Mouse (Mus musculus) hindbrain, embryonic 12.5 days (tissue): ENCODE results near the gene Cxcl1. TPM values are rescaled to one million over a fixed set of nuclear protein-coding genes. Genes with fewer than 3 reads are reported as not detected.

Experiments used
- ATAC-seq: fragments of 200-750 bp; cut with Nextera tagmentation; 2 replicates; pipeline ENCODE4 v1.8.0; 2017; ENCODE audit warnings: moderate TSS enrichment; ENCODE audit not compliant: low FRiP score
- H3K27ac ChIP-seq: fragments of 300-500 bp; sonication (generic); 2 replicates; pipeline ENCODE4 v1.5.1; 2016; ENCODE audit warnings: mild to moderate bottlenecking
- H3K27me3 ChIP-seq: fragments of 300-500 bp; sonication (generic); 2 replicates; pipeline ENCODE4 v1.6.1; 2016; ENCODE audit warnings: mild to moderate bottlenecking
- H3K36me3 ChIP-seq: fragments of 300-500 bp; sonication (generic); 2 replicates; pipeline ENCODE4 v1.6.1; 2016; ENCODE audit warnings: mild to moderate bottlenecking
- H3K4me1 ChIP-seq: fragments of 300-500 bp; sonication (generic); 2 replicates; pipeline ENCODE4 v1.6.1; 2016
- H3K4me2 ChIP-seq: fragments of 300-500 bp; sonication (generic); replicated peaks from 2 replicates; pipeline ENCODE4 v1.6.1; 2016; ENCODE audit warnings: mild to moderate bottlenecking
- H3K4me3 ChIP-seq: fragments of 300-500 bp; sonication (generic); 2 replicates; pipeline ENCODE4 v1.5.1; 2016; ENCODE audit warnings: mild to moderate bottlenecking
- H3K9ac ChIP-seq: fragments of 300-500 bp; sonication (generic); 2 replicates; pipeline ENCODE4 v1.6.1; 2016; ENCODE audit warnings: mild to moderate bottlenecking, moderate library complexity
- H3K9me3 ChIP-seq: fragments of 300-500 bp; sonication (generic); replicated peaks from 2 replicates; pipeline ENCODE4 v1.6.1; 2016; ENCODE audit warnings: mild to moderate bottlenecking
- WGBS: fragments of 180-500 bp; shearing (Covaris S2); methylation state at CpG from one replicate; pipeline ENCODE4 v1.1.7; 2016; 5-methylcytosine and 5-hydroxymethylcytosine counted together
- polyA plus RNA-seq: library from polyadenylated mRNA; unstranded; fragments of >200 nt; fragmentation: Nextera tagmentation; extraction: Ambion mirVana; gene quantifications from 2 replicates; pipeline ENCODE4 v1.2.1, GENCODE M21; 2016

Gene Cxcl1
- polyA plus RNA-seq, 1 experiment from 2014 or later, result 0.30 TPM

GRCm38 (mm10) chr5:90876045-90876444, 15.0 kb upstream of the Cxcl1 start:
- Histone ChIP-seq H3K9me3 (no peaks in the 10 kb centered on the region), H3K36me3 (no peaks in the 10 kb centered on the region), H3K4me3 (no peak overlapping the region), H3K4me1 (no peaks in the 10 kb centered on the region), H3K27ac (no peak overlapping the region), H3K4me2 (no peak overlapping the region), H3K9ac (no peak overlapping the region), H3K27me3 (no peaks in the 10 kb centered on the region)
- WGBS, result 75% methylated on average over 4 of the region's 4 CpGs
- no peak for ATAC-seq

DNA sequence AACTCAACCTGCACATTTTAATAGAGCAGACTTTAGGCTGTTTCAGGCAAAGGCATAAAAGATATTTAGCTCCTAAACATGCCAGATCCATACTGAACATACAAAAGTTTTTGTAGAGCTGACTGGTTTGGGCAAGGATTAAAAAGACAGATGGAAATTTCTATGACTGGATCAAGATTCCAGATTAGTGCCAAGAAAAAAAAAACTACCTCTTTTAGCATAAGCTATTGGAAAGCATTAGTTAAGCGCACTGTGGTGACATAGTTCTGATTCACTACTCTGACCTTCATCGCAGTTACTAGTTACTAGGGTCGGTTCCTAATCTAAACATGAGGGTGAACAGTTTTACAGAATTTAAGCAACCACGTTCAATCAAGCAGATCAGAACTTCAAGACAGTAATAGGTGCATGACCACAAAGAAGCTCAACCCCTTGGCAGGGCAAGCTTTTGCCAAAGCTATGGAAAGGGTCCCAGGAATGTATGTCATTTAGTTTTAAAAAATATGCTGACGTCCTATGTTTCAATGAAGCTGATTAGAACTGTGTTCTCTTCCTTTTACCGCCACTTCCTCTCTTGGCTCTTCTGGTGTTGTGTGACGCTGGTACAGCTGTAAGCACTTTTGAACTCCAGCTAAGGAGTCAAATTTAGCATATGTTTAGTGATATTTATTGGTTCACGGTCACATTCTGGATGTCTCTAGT, 14.4 kb upstream of the Cxcl1 start:
- ATAC-seq, result no peak
- Histone ChIP-seq H3K9me3 (no peaks in the 10 kb centered on the region), H3K9ac (no peak overlapping the region), H3K4me2 (no peak overlapping the region), H3K36me3 (no peaks in the 10 kb centered on the region), H3K4me1 (no peaks in the 10 kb centered on the region), H3K4me3 (no peak overlapping the region), H3K27ac (no peak overlapping the region), H3K27me3 (no peaks in the 10 kb centered on the region)
- 84% methylated on average over 8 of the region's 8 CpGs for WGBS

GRCm38 (mm10) chr5:90877173-90877512, 13.9 kb upstream of the Cxcl1 start:
- Histone ChIP-seq H3K9ac (no peak overlapping the region), H3K4me2 (no peak overlapping the region), H3K9me3 (no peaks in the 10 kb centered on the region), H3K27me3 (no peaks in the 10 kb centered on the region), H3K36me3 (no peaks in the 10 kb centered on the region), H3K4me3 (no peak overlapping the region), H3K27ac (no peak overlapping the region), H3K4me1 (no peaks in the 10 kb centered on the region)
- no peak for ATAC-seq

GRCm38 (mm10) chr5:90879307-90880014, 11.6 kb upstream of the Cxcl1 start:
- H3K9ac ChIP-seq, result no peak overlapping the region
- H3K9me3 ChIP-seq, result no peaks in the 10 kb centered on the region
- no peak for ATAC-seq
- 84% methylated on average over 3 of the region's 3 CpGs for WGBS
- H3K36me3 ChIP-seq, result no peaks in the 10 kb centered on the region
- no peaks in the 10 kb centered on the region for H3K4me1 ChIP-seq
- H3K4me2 ChIP-seq, result no peak overlapping the region
- no peaks in the 10 kb centered on the region for H3K27me3 ChIP-seq
- H3K4me3 ChIP-seq, result no peak overlapping the region
- no peak overlapping the region for H3K27ac ChIP-seq

DNA sequence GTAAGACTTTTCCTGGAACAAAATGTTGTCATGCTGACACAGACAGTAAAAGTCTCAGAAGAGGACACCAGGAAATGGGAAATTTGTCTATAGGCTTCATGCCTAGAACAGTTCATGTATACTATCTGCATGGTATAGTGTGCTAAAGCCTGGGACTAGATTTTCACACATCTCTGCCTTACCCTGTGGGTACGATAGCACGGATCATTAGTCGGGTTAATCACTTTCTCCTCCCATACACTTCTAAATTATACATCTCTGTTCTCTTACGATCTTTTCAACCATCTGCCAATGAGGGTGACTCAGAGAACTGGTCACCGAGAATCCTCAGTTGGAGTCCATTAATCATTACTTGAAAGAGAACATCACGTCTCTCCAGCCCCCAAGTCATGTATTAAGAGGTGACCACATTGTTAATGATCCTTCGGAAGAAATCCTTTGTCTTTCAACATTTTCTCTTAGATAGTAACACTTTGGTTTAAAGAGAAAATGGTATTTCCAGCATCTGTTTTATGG, 10.6 kb upstream of the Cxcl1 start:
- no peaks in the 10 kb centered on the region for H3K27me3 ChIP-seq
- 58% methylated on average over 7 of the region's 7 CpGs for WGBS
- H3K9ac ChIP-seq, result no peak overlapping the region
- no peak overlapping the region for H3K4me2 ChIP-seq
- no peak overlapping the region for H3K27ac ChIP-seq
- H3K36me3 ChIP-seq, result no peaks in the 10 kb centered on the region
- H3K9me3 ChIP-seq, result no peaks in the 10 kb centered on the region
- ATAC-seq, result no peak
- H3K4me1 ChIP-seq, result no peaks in the 10 kb centered on the region
- H3K4me3 ChIP-seq, result no peak overlapping the region

- H3K36me3 ChIP-seq, result no peaks in the 10 kb centered on the region
- H3K9ac ChIP-seq, result no peak overlapping the region
- no peak overlapping the region for H3K4me3 ChIP-seq
- H3K4me2 ChIP-seq, result no peak overlapping the region
- H3K27ac ChIP-seq, result no peak overlapping the region
- H3K27me3 ChIP-seq, result no peaks in the 10 kb centered on the region
- WGBS, result 91% methylated on average over 4 of the region's 4 CpGs
- ATAC-seq, result no peak
- no peaks in the 10 kb centered on the region for H3K4me1 ChIP-seq
- no peaks in the 10 kb centered on the region for H3K9me3 ChIP-seq
Observed at GRCm38 (mm10) chr5:90881021-90881420, 10.0 kb upstream of the Cxcl1 start.

- no peak for ATAC-seq
- Histone ChIP-seq H3K9me3 (no peaks in the 10 kb centered on the region), H3K4me2 (no peak overlapping the region), H3K36me3 (no peaks in the 10 kb centered on the region), H3K9ac (no peak overlapping the region), H3K27ac (no peak overlapping the region), H3K4me3 (no peak overlapping the region), H3K27me3 (no peaks in the 10 kb centered on the region), H3K4me1 (no peaks in the 10 kb centered on the region)
- WGBS, result 94% methylated on average over 5 of the region's 5 CpGs
Observed at GRCm38 (mm10) chr5:90881682-90882081, 9.4 kb upstream of the Cxcl1 start.

DNA sequence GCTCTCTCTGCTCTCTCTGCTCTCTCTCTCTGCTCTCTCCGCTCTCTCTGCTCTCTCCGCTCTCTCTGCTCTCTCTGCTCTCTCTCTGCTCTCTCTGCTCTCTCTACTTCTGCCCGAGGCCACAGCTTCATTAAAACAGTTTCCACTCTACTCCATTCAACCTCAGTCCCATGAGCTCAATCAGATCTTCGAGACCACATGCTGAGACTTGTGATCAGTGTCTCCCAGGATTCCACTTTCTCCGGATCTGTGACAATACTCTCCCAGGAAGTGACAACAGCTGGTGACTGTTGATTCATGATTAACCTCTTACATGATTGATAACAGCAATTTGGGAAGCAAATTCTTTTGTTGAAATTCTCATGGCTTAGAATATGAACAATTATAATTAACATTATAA, 8.9 kb upstream of the Cxcl1 start:
- Histone ChIP-seq H3K9me3 (no peaks in the 10 kb centered on the region), H3K27me3 (no peaks in the 10 kb centered on the region), H3K4me1 (no peaks in the 10 kb centered on the region), H3K27ac (no peak overlapping the region), H3K4me3 (no peak overlapping the region), H3K36me3 (no peaks in the 10 kb centered on the region), H3K9ac (no peak overlapping the region), H3K4me2 (no peak overlapping the region)
- no peak for ATAC-seq
- 75% methylated on average over 5 of the region's 5 CpGs for WGBS

DNA sequence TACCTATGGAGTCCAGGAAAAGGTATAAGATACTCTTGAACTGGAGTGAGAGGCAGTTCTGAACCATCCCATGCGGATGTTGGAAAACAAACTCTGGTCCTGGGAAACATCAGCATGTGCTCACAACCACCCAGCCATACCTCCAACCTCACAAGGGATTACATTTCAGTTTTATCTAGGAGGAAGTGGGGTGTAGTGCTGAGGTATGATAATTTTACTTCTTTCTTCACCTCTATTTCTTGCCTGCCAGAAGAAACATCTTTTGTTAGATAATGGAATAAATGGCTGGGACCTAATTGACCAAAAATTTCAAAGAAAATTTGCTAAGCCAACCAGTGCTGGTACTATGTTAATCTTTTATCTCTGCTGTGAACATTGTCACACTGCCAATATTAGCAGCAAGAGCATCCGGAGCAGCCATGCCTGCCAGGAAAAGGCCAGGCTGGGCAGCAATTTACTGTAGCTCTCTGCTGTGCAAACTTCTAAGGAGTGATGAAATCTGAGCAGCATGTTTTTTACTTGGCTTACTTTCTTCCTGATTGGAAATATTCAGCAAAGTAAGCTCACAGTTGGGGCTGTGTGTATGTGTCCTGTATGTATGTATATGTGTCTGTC, 6.3 kb upstream of the Cxcl1 start:
- H3K4me3 ChIP-seq, result no peak overlapping the region
- H3K27ac ChIP-seq, result no peak overlapping the region
- H3K36me3 ChIP-seq, result no peaks in the 10 kb centered on the region
- 0 out of 2 replicates have a peak, but pooled peaks cover 4% of the 10 kb centered on the region for H3K27me3 ChIP-seq
- 67% methylated on average over 2 of the region's 2 CpGs for WGBS
- H3K4me1 ChIP-seq, result no peaks in the 10 kb centered on the region
- ATAC-seq, result no peak
- H3K9me3 ChIP-seq, result no peaks in the 10 kb centered on the region
- no peak overlapping the region for H3K9ac ChIP-seq
- H3K4me2 ChIP-seq, result no peak overlapping the region

DNA sequence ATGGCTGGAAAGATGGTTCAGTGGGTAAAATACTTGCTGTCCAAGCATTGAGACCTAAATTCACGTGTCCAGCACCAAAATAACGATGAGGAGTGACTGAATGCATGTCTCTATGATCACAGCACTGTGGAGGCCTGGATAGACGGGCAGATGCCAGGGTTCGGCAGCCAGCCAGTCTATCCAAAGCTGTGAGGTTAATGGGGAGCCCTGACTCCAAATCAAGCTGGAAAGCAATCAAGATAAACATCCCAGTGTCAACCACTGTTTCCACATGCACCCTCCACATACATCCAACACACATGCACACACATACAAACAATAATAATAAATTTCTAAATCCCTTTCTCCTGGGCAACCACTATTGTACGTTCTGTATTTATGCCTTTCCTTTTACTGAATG, 2.4 kb upstream of the Cxcl1 start:
- no peak overlapping the region for H3K4me3 ChIP-seq
- 75% methylated on average over 5 of the region's 5 CpGs for WGBS
- H3K27me3 ChIP-seq, result peaks cover 10% of the 10 kb centered on the region
- H3K9ac ChIP-seq, result no peak overlapping the region
- no peaks in the 10 kb centered on the region for H3K9me3 ChIP-seq
- peaks cover 11% of the 10 kb centered on the region for H3K4me1 ChIP-seq
- no peak overlapping the region for H3K27ac ChIP-seq
- H3K4me2 ChIP-seq, result no peak overlapping the region
- no peak for ATAC-seq
- no peaks in the 10 kb centered on the region for H3K36me3 ChIP-seq

DNA sequence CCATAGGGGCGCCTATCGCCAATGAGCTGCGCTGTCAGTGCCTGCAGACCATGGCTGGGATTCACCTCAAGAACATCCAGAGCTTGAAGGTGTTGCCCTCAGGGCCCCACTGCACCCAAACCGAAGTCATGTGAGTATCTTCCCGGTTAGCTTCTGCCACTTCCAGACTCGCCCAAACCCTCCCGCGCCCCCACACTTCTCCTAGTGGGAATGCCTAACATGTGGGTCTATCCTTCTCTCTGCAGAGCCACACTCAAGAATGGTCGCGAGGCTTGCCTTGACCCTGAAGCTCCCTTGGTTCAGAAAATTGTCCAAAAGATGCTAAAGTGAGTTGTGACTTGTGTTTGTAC, 398 bp downstream of the Cxcl1 start:
- Histone ChIP-seq H3K27me3 (peaks cover 10% of the 10 kb centered on the region), H3K4me1 (peaks cover 11% of the 10 kb centered on the region), H3K27ac (no peak overlapping the region), H3K4me3 (peak overlapping the region; percentile 38), H3K36me3 (no peaks in the 10 kb centered on the region), H3K9ac (peak overlapping the region; percentile 51), H3K4me2 (peak overlapping the region; percentile 80), H3K9me3 (no peaks in the 10 kb centered on the region)
- ATAC-seq, result no peak
- 33% methylated on average over 10 of the region's 10 CpGs for WGBS

DNA sequence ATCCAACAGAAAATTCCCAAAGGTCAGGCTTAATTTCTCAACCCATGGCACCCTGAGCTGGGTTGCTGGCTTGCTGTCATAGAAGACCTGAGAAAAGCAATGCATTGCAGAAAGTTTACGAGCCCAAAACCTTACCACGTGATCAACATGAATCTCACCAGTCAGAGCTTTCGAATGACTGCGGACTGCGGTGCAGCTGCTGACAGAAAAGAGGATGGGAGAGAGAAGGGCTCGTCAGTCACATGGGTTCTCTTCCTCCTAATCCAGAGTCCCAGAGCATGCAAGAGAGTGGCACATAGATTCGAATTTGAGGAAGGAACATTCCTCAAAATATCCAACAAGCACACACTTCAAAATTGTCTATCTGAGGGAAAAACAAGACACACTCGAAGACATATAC, 3.2 kb downstream of the Cxcl1 start:
- 71% methylated on average over 8 of the region's 8 CpGs for WGBS
- Histone ChIP-seq H3K9me3 (no peaks in the 10 kb centered on the region), H3K9ac (no peak overlapping the region), H3K4me3 (no peak overlapping the region), H3K27me3 (peaks cover 8% of the 10 kb centered on the region), H3K4me1 (peaks cover 11% of the 10 kb centered on the region), H3K4me2 (no peak overlapping the region), H3K27ac (no peak overlapping the region), H3K36me3 (no peaks in the 10 kb centered on the region)
- ATAC-seq, result no peak

- Histone ChIP-seq H3K27me3 (no peaks in the 10 kb centered on the region), H3K27ac (no peak overlapping the region), H3K9ac (no peak overlapping the region), H3K36me3 (no peaks in the 10 kb centered on the region), H3K4me3 (no peak overlapping the region), H3K4me1 (no peaks in the 10 kb centered on the region), H3K9me3 (no peaks in the 10 kb centered on the region), H3K4me2 (no peak overlapping the region)
- 76% methylated on average over 3 of the region's 3 CpGs for WGBS
- ATAC-seq, result no peak
Observed at GRCm38 (mm10) chr5:90897429-90897828, 6.4 kb downstream of the Cxcl1 start.
